Mouse (Mus musculus): ENCODE measurements around the gene Sh3bgrl.

Gene Sh3bgrl

GRCm38 (mm10) chrX:109238163-109238562, 143.0 kb downstream of the Sh3bgrl start:
- no peak for DNase-seq (ENCODE audit: low spot score)
